Mouse (Mus musculus) embryonic facial prominence, embryonic 15.5 days (tissue): ENCODE results near the gene Gm10842. TPM values are rescaled to one million over a fixed set of nuclear protein-coding genes. Genes with fewer than 3 reads are reported as not detected.

Experiments
- ATAC-seq: fragments of 200-750 bp; cut with Nextera tagmentation; 2 replicates; pipeline ENCODE4 v1.8.0; 2017; ENCODE audit warnings: low read depth, moderate TSS enrichment; ENCODE audit not compliant: insufficient number of reproducible peaks, low FRiP score, low TSS enrichment
- H3K27ac ChIP-seq: fragments of 300-500 bp; sonication (generic); replicated peaks from 2 replicates; pipeline ENCODE4 v1.5.1; 2015; ENCODE audit warnings: mild to moderate bottlenecking, inconsistent platforms
- H3K27me3 ChIP-seq: fragments of 300-500 bp; sonication (generic); 2 replicates; pipeline ENCODE4 v1.6.1; 2015; ENCODE audit warnings: inconsistent platforms
- H3K36me3 ChIP-seq: fragments of 300-500 bp; sonication (generic); 2 replicates; pipeline ENCODE4 v1.6.1; 2015; ENCODE audit warnings: mild to moderate bottlenecking, inconsistent platforms
- H3K4me1 ChIP-seq: fragments of 300-500 bp; sonication (generic); 2 replicates; pipeline ENCODE4 v1.6.1; 2015; ENCODE audit warnings: inconsistent platforms
- H3K4me2 ChIP-seq: fragments of 300-500 bp; sonication (generic); replicated peaks from 2 replicates; pipeline ENCODE4 v1.6.1; 2015; ENCODE audit warnings: mild to moderate bottlenecking, inconsistent platforms
- H3K4me3 ChIP-seq: fragments of 300-500 bp; sonication (generic); replicated peaks from 2 replicates; pipeline ENCODE4 v1.5.1; 2015; ENCODE audit warnings: mild to moderate bottlenecking, inconsistent platforms
- H3K9ac ChIP-seq: fragments of 300-500 bp; sonication (generic); 2 replicates; pipeline ENCODE4 v1.6.1; 2015; ENCODE audit warnings: inconsistent platforms
- H3K9me3 ChIP-seq: fragments of 300-500 bp; sonication (generic); replicated peaks from 2 replicates; pipeline ENCODE4 v1.6.1; 2016; ENCODE audit warnings: inconsistent platforms
- WGBS: fragments of 180-500 bp; shearing (Covaris S2); methylation state at CpG from one replicate; pipeline ENCODE4 v1.1.7; 2015; 5-methylcytosine and 5-hydroxymethylcytosine counted together
- polyA plus RNA-seq: library from polyadenylated mRNA; unstranded; fragments of >200 nt; fragmentation: Nextera tagmentation; extraction: Ambion mirVana; gene quantifications from 2 replicates; pipeline ENCODE4 v1.2.1, GENCODE M21; 2015

The Gm10842 gene
- polyA plus RNA-seq, 1 experiment from 2014 or later: not detected

DNA sequence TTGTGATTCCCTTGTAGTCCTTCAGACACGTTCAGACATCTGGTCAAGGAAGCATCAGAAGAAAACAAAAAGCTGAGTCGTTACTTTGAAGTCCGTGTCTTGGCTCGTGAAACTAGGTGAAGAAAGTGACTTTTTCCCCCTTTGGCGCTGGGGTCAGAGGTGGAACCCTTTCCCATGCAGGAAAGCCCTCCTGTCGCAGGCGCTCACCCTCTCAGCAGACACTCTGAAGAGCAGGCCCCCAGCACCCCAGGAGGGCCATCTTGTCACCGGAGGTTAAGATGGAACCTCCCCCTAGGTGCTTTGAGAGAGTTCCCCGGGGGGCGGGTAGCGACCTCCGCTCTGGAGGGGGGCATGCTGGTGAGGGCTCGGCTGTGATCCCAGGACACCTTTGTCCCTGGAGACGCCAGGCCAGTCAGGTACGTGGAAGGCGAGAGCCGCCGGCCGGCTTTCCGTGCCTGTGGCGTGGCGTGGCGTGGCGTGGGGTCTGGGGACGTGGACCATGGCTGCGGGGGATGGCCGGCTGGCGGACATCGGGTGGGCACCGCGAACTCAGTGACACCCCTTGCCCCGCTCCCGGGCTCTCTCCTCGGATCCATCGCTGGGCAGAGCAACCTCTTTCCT is 33.9 kb downstream of the Gm10842 start:
- under 1% methylated on average over 35 of the region's 35 CpGs for WGBS
- H3K27me3 ChIP-seq: no peaks in the 10 kb centered on the region
- peak overlapping the region; percentile 76 for H3K4me2 ChIP-seq
- peaks cover 17% of the 10 kb centered on the region for H3K4me1 ChIP-seq
- peak; percentile 6; the same call in 1 of the 2 replicates for ATAC-seq
- H3K36me3 ChIP-seq: peaks cover 19% of the 10 kb centered on the region
- H3K9ac ChIP-seq: peak overlapping the region; percentile 92
- H3K27ac ChIP-seq: peak overlapping the region; percentile 95
- no peaks in the 10 kb centered on the region for H3K9me3 ChIP-seq
- peak overlapping the region; percentile 68 for H3K4me3 ChIP-seq

DNA sequence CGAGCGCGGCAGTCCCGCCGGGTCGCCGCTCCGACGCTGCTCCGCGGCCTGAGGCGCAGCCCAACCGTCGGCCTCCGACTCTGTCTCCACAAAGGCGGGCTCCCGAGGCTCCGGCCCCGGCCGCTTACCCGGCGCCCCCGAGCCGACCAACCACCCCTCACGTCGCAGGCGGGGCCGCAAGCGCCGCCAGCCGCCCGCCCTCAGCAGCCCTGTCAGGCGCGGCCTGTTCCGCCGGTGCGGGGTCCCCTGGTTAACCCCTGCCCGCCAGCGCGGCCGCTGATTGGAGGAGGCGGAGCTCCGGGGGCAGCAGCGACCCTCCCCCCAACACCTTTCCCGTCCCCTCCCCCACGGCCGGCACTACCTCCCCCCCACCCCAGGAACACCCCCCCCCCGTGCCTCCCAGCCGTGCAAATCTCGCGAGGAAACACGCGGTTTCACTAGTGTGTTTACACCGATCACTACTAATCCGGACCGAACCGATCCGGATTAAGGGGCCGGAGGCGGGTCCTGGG is 34.5 kb downstream of the Gm10842 start:
- Histone ChIP-seq H3K4me1 (peaks cover 17% of the 10 kb centered on the region), H3K9ac (peak overlapping the region; percentile 92), H3K27me3 (no peaks in the 10 kb centered on the region), H3K9me3 (no peaks in the 10 kb centered on the region), H3K36me3 (peaks cover 24% of the 10 kb centered on the region), H3K4me2 (peak overlapping the region; percentile 76), H3K4me3 (peak overlapping the region; percentile 68), H3K27ac (peak overlapping the region; percentile 95)
- ATAC-seq: peak; percentile 97
- WGBS: under 1% methylated on average over 50 of the region's 60 CpGs

DNA sequence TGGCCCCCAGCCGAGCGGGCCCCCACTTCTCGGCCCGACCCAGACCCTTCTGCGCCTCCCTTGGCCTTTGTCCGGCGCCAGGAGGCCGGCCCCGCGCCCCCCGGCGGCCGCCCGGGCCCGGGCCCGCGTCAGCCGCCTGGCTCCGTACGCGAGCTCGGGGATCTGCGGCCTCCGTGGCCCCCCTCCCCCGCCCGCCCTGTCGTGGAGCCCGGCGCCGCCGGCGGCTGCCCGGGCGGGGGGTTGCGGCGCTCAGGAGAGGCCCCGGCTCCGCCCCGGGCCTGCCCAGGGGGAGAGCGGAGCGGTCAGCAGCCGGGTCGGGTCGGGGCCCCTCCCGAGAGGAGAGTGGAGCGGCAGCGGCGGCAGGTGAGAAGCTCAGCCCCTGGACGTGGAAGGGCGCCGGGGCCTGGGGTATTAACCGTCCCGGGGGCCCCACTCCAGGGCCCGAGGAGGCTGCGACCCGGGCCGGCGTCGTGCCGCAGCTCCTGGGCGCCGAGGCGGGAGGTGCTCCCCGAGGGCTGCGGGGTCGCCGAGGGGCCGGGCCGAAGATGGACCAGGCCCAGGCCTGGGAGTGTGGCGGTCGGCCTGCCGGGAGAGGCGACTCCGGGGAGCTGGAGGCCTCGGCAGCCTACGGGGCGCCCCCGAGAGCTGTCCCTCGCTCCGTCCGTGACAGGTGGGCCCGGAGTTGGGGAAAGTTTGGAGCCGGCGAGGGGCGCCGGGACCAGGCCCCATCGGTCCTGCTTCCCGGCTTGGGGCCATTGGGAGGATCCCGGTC is 35.2 kb downstream of the Gm10842 start:
- H3K27me3 ChIP-seq: no peaks in the 10 kb centered on the region
- H3K4me2 ChIP-seq: peak overlapping the region; percentile 57
- peak overlapping the region; percentile 91 for H3K27ac ChIP-seq
- H3K9me3 ChIP-seq: no peaks in the 10 kb centered on the region
- H3K4me1 ChIP-seq: peaks cover 17% of the 10 kb centered on the region
- 4% methylated on average over 76 of the region's 89 CpGs for WGBS
- peaks cover 24% of the 10 kb centered on the region for H3K36me3 ChIP-seq
- peak overlapping the region; percentile 86 for H3K9ac ChIP-seq
- ATAC-seq: peak; percentile 44
- peak overlapping the region; percentile 68 for H3K4me3 ChIP-seq

DNA sequence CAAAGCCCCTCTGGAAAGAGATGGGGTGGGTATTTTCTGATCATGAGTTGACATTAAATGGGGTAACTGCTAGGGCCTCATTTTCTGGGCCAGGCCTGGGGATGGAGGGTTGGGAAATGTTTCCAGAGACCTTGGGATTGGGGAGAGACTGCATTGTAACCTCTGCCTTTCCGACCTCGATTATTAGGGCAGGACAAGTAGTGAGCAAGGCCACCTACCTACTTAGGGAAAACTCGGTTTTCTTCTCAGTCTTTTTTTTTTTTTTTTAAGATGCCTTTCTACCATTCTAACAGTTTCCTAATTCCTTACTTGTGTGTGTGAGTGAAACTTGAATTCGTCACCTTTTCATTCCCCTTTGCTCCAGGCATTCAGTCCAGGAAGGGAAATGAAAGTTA is 35.8 kb downstream of the Gm10842 start:
- Histone ChIP-seq H3K27ac (peak overlapping the region; percentile 91), H3K4me1 (peaks cover 17% of the 10 kb centered on the region), H3K36me3 (peaks cover 24% of the 10 kb centered on the region), H3K27me3 (no peaks in the 10 kb centered on the region), H3K9me3 (no peaks in the 10 kb centered on the region), H3K4me2 (peak overlapping the region; percentile 57), H3K9ac (peak overlapping the region; percentile 86), H3K4me3 (peak overlapping the region; percentile 68)
- no peak for ATAC-seq
- WGBS: 4% methylated on average over 4 of the region's 4 CpGs

DNA sequence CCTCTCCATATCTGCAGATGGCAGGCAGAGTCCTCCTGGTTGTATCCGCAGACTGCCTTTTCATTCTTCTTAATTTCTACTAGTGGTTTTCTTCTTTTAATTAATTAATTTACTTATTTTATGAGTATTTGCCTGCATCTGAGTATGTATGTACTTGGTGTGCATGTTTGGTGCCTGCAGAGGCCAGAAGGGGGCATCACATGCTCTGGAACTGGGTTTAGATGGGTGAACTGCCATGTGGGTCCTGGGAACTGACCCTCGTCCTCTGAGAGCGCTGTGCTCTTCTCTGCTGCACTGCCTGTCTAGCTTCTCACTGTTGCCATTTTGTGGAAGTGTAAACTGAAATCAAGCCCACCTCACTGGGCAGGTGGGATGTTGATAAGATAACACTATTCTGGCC is 38.0 kb downstream of the Gm10842 start:
- no peak for ATAC-seq
- Histone ChIP-seq H3K36me3 (peaks cover 23% of the 10 kb centered on the region; the same call in 1 of the 2 replicates), H3K4me3 (no peak overlapping the region), H3K4me2 (no peak overlapping the region), H3K9me3 (no peaks in the 10 kb centered on the region), H3K9ac (no peak overlapping the region), H3K4me1 (peaks cover 15% of the 10 kb centered on the region), H3K27me3 (no peaks in the 10 kb centered on the region), H3K27ac (no peak overlapping the region)
- WGBS: 91% methylated on average over 3 of the region's 3 CpGs

DNA sequence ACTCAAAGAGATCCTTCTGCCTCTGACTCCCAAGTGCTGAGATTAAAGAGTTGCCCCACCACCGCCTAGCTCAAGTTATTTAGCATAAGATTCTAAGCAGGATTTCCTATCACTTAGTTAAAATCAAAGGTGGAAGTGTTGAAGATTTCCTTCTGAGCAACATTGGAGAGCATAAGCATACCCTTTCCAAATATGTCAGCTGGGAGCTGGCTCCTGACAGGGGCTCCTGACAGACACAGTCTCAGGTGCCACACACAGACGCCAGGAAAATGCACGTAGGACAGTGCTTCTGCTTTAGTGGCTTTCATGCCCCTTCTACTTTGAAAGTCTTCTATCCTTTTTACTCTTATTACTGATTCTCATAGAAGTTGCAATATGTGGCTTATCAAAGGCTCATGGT is 45.5 kb downstream of the Gm10842 start:
- Histone ChIP-seq H3K4me1 (0 out of 2 replicates have a peak, but pooled peaks cover 3% of the 10 kb centered on the region), H3K9me3 (no peaks in the 10 kb centered on the region), H3K36me3 (peaks cover 13% of the 10 kb centered on the region; the same call in 1 of the 2 replicates), H3K4me2 (no peak overlapping the region), H3K4me3 (no peak overlapping the region), H3K27ac (no peak overlapping the region), H3K9ac (no peak overlapping the region), H3K27me3 (no peaks in the 10 kb centered on the region)
- WGBS: 93% methylated on average over 3 of the region's 3 CpGs
- no peak for ATAC-seq

Other genes with a start within 250 kb of the Gm10842 start
- gene Efcab3, start 83.3 kb upstream of the Gm10842 start, polyA plus RNA-seq: not detected in 2 replicates
- 35.1 and 38.2 TPM in 2 replicates for gene Mettl2, start 20.5 kb upstream of the Gm10842 start, polyA plus RNA-seq
- 17.7 and 19.1 TPM in 2 replicates for gene Tlk2, start 31.9 kb downstream of the Gm10842 start, polyA plus RNA-seq
- 34.5 and 35.7 TPM in 2 replicates for gene Mrc2, start 145.8 kb downstream of the Gm10842 start, polyA plus RNA-seq